Mouse (Mus musculus): Measurements from ENCODE around the gene Dusp12. TPM values are rescaled to one million over a fixed set of nuclear protein-coding genes. Genes with fewer than 3 reads are reported as not detected.

Gene Dusp12
- total and polyA plus RNA-seq, 3 experiments, result 30.4 to 41.7 (median 30.9) TPM

GRCm38 (mm10) chr1:170867691-170868105 is 17.6 kb downstream of the Dusp12 start, which contains the start of gene Atf6:
TSS of gene Atf6 (minus strand) at chr1:170867771.
- Histone ChIP-seq H3K4me1 (ENCODE audit: control insufficient read depth in 1 of 2, insufficient read depth in 2 of 2) (peaks cover 9 to 32% of the 10 kb centered on the region in 2 experiments), H3K9me3 (replicated peaks; ENCODE audit: low read length) (no peaks in the 10 kb centered on the region), H3K79me2 (replicated peaks; ENCODE audit: control insufficient read depth, extremely low read depth, insufficient read depth, poor library complexity, severe bottlenecking) (peaks cover 53% of the 10 kb centered on the region), H3K4me3 (replicated peaks in 1 of 3; ENCODE audit: low read depth in 2 of 3, low read length in 2 of 3, poor library complexity in 1 of 3) (peak within 1 kb of the TSS; percentile 51 to 98 (median 89)), H3K27ac (ENCODE audit: insufficient read depth, low read depth) (peak within 1 kb of the TSS; percentile 88), H3K36me3 (replicated peaks in 1 of 2; ENCODE audit: control insufficient read depth in 1 of 2, insufficient read depth in 1 of 2, low read length in 1 of 2) (peaks cover 10 to 27% of the 10 kb centered on the region in 2 experiments), H3K4me2 (ENCODE audit: insufficient read depth, low read depth, poor library complexity, severe bottlenecking) (peak within 1 kb of the TSS; percentile 39), H3K9ac (ENCODE audit: insufficient read depth, low read depth) (peak within 1 kb of the TSS; percentile 99), H3K27me3 (replicated peaks) (no peaks in the 10 kb centered on the region)
- in situ Hi-C loops (cut with MboI; ENCODE audit: low pct_ligation_motif_present, low pct_unique_long_range_greater_than_20kb, low sequenced_read_pairs), result no loop called here
- DNase-seq (ENCODE audit: extremely low read depth), result peak; percentile 94
- TF ChIP-seq HCFC1 (IDR thresholded peaks at IDR 0.05; ENCODE audit: low read depth, low read length), result peak; percentile 88
- TF ChIP-seq CHD2 (IDR thresholded peaks at IDR 0.05; ENCODE audit: low read length), result peak; percentile 78
- TF ChIP-seq KAT2A (IDR thresholded peaks at IDR 0.05; ENCODE audit: insufficient replicate concordance, low read length), result peak; percentile 86; the same call in 1 of the 2 replicates
- TF ChIP-seq ZC3H11A (IDR thresholded peaks at IDR 0.05; ENCODE audit: low read depth, low read length), result no peak
- no peak for TF ChIP-seq PAX5 (IDR thresholded peaks at IDR 0.05; ENCODE audit: low read length)
- peak; percentile 50; the same call in 1 of the 2 replicates for TF ChIP-seq JUN (IDR thresholded peaks at IDR 0.05; ENCODE audit: insufficient read depth, low read depth, low read length)
- peak; percentile 86; the same call in 1 of the 2 replicates for TF ChIP-seq E2F4 (IDR thresholded peaks at IDR 0.05; ENCODE audit: insufficient replicate concordance, low read depth, low read length)
- TF ChIP-seq GABPA (IDR thresholded peaks at IDR 0.05; ENCODE audit: insufficient replicate concordance, low read depth, low read length), result no peak; the same call in 1 of the 2 replicates
- TF ChIP-seq TBP (conservative IDR thresholded peaks at IDR 0.05; ENCODE audit: low read depth, low read length), result peak; percentile 79; the same call in 1 of the 2 replicates
- TF ChIP-seq RAD21 (IDR thresholded peaks at IDR 0.05; ENCODE audit: low read depth, low read length), result no peak
- no peak for TF ChIP-seq ZKSCAN1 (IDR thresholded peaks at IDR 0.05; ENCODE audit: borderline replicate concordance, low read depth, low read length)
- no peak for TF ChIP-seq CTCF (conservative IDR thresholded peaks at IDR 0.05 in 1 of 2, IDR thresholded peaks at IDR 0.05 in 1 of 2; ENCODE audit: low read depth in 2 of 2, low read length in 2 of 2)
- peak; percentile 91 for TF ChIP-seq POLR2A (IDR thresholded peaks at IDR 0.05; ENCODE audit: low read depth, low read length)
- TF ChIP-seq MEF2A (IDR thresholded peaks at IDR 0.05; ENCODE audit: borderline replicate concordance, low read depth, low read length), result peak; percentile 81; the same call in 1 of the 2 replicates
- TF ChIP-seq ZNF384 (IDR thresholded peaks at IDR 0.05; ENCODE audit: low read depth, low read length), result peak; percentile 78
- TF ChIP-seq RCOR1 (conservative IDR thresholded peaks at IDR 0.05; ENCODE audit: low read depth, low read length), result peak; percentile 75; the same call in 1 of the 2 replicates
- TF ChIP-seq NRF1 (IDR thresholded peaks at IDR 0.05; ENCODE audit: low read depth, low read length), result peak; percentile 50
- TF ChIP-seq JUND (conservative IDR thresholded peaks at IDR 0.05; ENCODE audit: low read depth, low read length), result peak; percentile 77
- TF ChIP-seq ETS1 (conservative IDR thresholded peaks at IDR 0.05; ENCODE audit: low read depth, low read length), result peak; percentile 73
- TF ChIP-seq IRF4 (IDR thresholded peaks at IDR 0.05; ENCODE audit: low read depth, low read length), result peak; percentile 91
- peak; percentile 89 for TF ChIP-seq MYC (IDR thresholded peaks at IDR 0.05; ENCODE audit: low read depth, low read length)
- TF ChIP-seq NELFE (IDR thresholded peaks at IDR 0.05; ENCODE audit: low read depth, low read length), result peak; percentile 88
- TF ChIP-seq TCF12 (IDR thresholded peaks at IDR 0.05; ENCODE audit: low read depth, low read length), result peak; percentile 91
- TF ChIP-seq MAX (IDR thresholded peaks at IDR 0.05; ENCODE audit: low read length), result peak; percentile 91
- peak; percentile 73 for TF ChIP-seq BHLHE40 (IDR thresholded peaks at IDR 0.05; ENCODE audit: low read depth, low read length)
- TF ChIP-seq USF2 (conservative IDR thresholded peaks at IDR 0.05; ENCODE audit: low read depth, low read length), result no peak
- peak; percentile 80 for TF ChIP-seq MAFK (IDR thresholded peaks at IDR 0.05; ENCODE audit: insufficient replicate concordance, low read length)
- TF ChIP-seq USF1 (IDR thresholded peaks at IDR 0.05; ENCODE audit: low read depth, low read length), result no peak
- peak; percentile 88 for TF ChIP-seq MXI1 (IDR thresholded peaks at IDR 0.05; ENCODE audit: low read depth, low read length)
- peak; percentile 67; the same call in 1 of the 2 replicates for TF ChIP-seq POLR2AphosphoS2 (IDR thresholded peaks at IDR 0.05; ENCODE audit: low read depth, low read length)
- TF ChIP-seq CHD1 (IDR thresholded peaks at IDR 0.05; ENCODE audit: low read depth, low read length), result peak; percentile 96; the same call in 1 of the 2 replicates
- TF ChIP-seq ELF1 (IDR thresholded peaks at IDR 0.05; ENCODE audit: low read depth, low read length), result peak; percentile 81
- TF ChIP-seq EP300 (IDR thresholded peaks at IDR 0.05; ENCODE audit: low read length), result peak; percentile 52; the same call in 1 of the 2 replicates
- peak; percentile 80; the same call in 1 of the 2 replicates for TF ChIP-seq UBTF (IDR thresholded peaks at IDR 0.05; ENCODE audit: low read depth, low read length)
- TF ChIP-seq MAZ (IDR thresholded peaks at IDR 0.05; ENCODE audit: low read depth, low read length), result peak; percentile 58; the same call in 1 of the 2 replicates
- TF ChIP-seq SIN3A (IDR thresholded peaks at IDR 0.05; ENCODE audit: low read length), result peak; percentile 98
- peak; percentile 87; the same call in 1 of the 2 replicates for TF ChIP-seq ZMIZ1 (IDR thresholded peaks at IDR 0.05; ENCODE audit: low read depth, low read length)
- TF ChIP-seq SMC3 (IDR thresholded peaks at IDR 0.05; ENCODE audit: low read depth, low read length), result no peak
- dilution Hi-C loops (cut with MboI; ENCODE audit: extremely low pct_ligation_motif_present, extremely low pct_unique_long_range_greater_than_20kb, low sequenced_read_pairs), result no loop called here

Measured in CH12.LX (cell line).